Mouse (Mus musculus): ENCODE data around the gene Taf5l. TPM values are rescaled to one million over a fixed set of nuclear protein-coding genes. Genes with fewer than 3 reads are reported as not detected.
"Not testable (repeated sequence)": the region's sequence is repeated elsewhere in the genome, so short reads cannot be mapped to it uniquely, and the experiment has no call there.

The Taf5l gene
- total and polyA plus RNA-seq, 2 experiments from 2014 or later: 21.7 to 42.0 TPM

DNA sequence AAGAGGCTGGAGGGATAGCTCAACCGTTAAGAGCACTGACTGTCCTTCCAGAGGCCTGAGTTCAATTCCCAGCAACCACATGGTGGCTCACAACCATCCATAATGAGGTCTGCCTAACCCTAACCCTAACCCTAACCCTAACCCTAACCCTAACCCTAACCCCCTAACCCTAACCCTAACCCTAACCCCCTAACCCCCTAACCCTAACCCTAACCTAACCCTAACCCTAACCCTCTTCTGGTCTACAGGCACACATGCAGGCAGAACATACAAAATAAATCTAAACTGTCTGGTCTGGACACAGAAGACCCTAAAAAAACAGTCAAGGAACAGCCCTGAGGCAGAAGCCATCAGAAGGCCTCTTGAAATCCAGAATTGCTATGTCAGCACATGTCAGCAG lies 59.8 kb downstream of the Taf5l start:
- WGBS: 65% methylated on average over 1 of the region's 1 CpGs
- H3K36me3 ChIP-seq (ENCODE audit: insufficient read depth, low read length): peaks cover 42% of the 10 kb centered on the region
- ATAC-seq: no peak
- H3K9me3 ChIP-seq (ENCODE audit: low read length): no peaks in the 10 kb centered on the region
- H3K4me2 ChIP-seq (ENCODE audit: low read depth, low read length): no peak overlapping the region
- H3K4me1 ChIP-seq (ENCODE audit: insufficient read depth, low read length): no peaks in the 10 kb centered on the region
- H3K4me3 ChIP-seq (ENCODE audit: low read length): no peak overlapping the region
- H3K27me3 ChIP-seq (ENCODE audit: insufficient read depth, low read length): no peaks in the 10 kb centered on the region
- no peak overlapping the region for H3K9ac ChIP-seq (replicated peaks; ENCODE audit: low read length)
- no peak for DNase-seq (ENCODE audit: low spot score)
- H3K27ac ChIP-seq: no peak overlapping the region
- TF ChIP-seq CTCF (IDR thresholded peaks at IDR 0.05; ENCODE audit: low read depth): no peak

DNA sequence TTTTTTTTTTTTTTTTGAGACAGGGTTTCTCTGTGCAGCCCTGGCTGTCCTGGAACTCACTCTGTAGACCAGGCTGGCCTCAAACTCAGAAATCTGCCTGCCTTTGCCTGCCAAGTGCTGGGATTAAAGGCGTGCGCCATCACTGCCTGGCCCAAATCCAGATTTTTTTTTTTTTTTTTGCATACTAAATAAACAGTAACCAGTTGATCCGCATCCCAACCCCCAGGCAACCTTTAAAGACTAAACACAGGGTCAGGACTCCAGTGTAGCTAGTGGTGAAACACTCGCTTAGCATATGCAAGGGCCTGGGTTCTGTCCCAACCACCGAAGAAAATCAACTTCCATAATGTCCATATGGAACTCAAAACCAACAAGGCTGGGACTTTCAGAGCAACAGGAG lies 60.6 kb downstream of the Taf5l start:
- not testable (repeated sequence) for H3K9ac ChIP-seq (replicated peaks; ENCODE audit: low read length); H3K9me3 ChIP-seq (ENCODE audit: low read length); DNase-seq (ENCODE audit: low spot score); H3K4me3 ChIP-seq (ENCODE audit: low read length); H3K27ac ChIP-seq; H3K4me1 ChIP-seq (ENCODE audit: insufficient read depth, low read length); H3K27me3 ChIP-seq (ENCODE audit: insufficient read depth, low read length); ATAC-seq; H3K4me2 ChIP-seq (ENCODE audit: low read depth, low read length)
- WGBS: 48% methylated on average over 5 of the region's 5 CpGs
- peaks cover 42% of the 10 kb centered on the region for H3K36me3 ChIP-seq (ENCODE audit: insufficient read depth, low read length)

DNA sequence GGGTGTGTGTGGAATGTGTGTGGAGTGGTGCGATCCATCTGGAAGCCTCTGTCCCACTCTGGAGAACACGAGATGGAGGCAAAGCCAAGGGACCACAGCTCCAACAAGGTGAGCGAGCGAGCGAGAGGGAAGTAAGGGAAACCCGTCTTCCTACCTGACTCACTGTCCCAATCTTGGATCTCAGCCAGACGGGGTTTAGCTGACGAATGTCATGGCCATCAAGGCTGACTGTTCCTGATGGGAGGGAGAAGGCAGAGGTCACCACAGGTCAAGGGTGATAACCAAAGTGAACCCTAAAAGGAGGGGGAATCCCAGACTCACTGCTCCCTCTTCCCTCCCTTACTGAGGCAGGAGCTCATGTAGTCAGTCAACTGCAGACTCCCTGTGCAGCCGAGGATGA lies 61.1 kb downstream of the Taf5l start:
- no peak for DNase-seq (ENCODE audit: low spot score)

DNA sequence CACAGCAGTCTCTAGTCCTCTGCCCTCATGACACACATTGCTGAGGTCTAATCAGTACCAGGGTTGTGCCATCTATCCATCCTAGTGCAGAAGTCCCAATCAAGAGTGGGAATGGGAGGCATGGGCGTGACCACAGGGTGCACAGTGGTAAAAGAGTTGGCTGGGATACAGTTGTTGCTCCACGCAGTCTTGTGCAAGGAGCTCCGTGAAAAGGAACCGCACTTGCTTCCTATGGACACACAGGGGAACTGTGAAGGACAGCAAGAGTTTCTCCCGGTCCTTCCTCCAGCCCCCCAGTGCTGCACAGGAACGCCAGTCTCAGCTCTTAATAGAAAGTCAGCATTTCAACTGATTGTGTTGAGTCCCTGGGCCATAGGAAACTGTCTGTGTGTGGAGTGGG lies 61.7 kb downstream of the Taf5l start:
- H3K9ac ChIP-seq (replicated peaks; ENCODE audit: low read length): no peak overlapping the region
- no peak for ATAC-seq
- no peak for DNase-seq (ENCODE audit: low spot score)
- H3K9me3 ChIP-seq (ENCODE audit: low read length): no peaks in the 10 kb centered on the region
- H3K36me3 ChIP-seq (ENCODE audit: insufficient read depth, low read length): peaks cover 41% of the 10 kb centered on the region
- no peak overlapping the region for H3K4me2 ChIP-seq (ENCODE audit: low read depth, low read length)
- no peak overlapping the region for H3K27ac ChIP-seq
- no peaks in the 10 kb centered on the region for H3K4me1 ChIP-seq (ENCODE audit: insufficient read depth, low read length)
- H3K27me3 ChIP-seq (ENCODE audit: insufficient read depth, low read length): no peaks in the 10 kb centered on the region
- TF ChIP-seq CTCF (IDR thresholded peaks at IDR 0.05; ENCODE audit: low read depth): no peak
- WGBS: 92% methylated on average over 6 of the region's 6 CpGs
- H3K4me3 ChIP-seq (ENCODE audit: low read length): no peak overlapping the region

More for the DNA sequence above, 61.1 kb downstream of the Taf5l start:
- Histone ChIP-seq H3K9me3 (ENCODE audit: low read length) (no peaks in the 10 kb centered on the region), H3K9ac (replicated peaks; ENCODE audit: low read length) (no peak overlapping the region), H3K4me2 (ENCODE audit: low read depth, low read length) (no peak overlapping the region), H3K4me3 (ENCODE audit: low read length) (no peak overlapping the region), H3K27me3 (ENCODE audit: insufficient read depth, low read length) (no peaks in the 10 kb centered on the region), H3K36me3 (ENCODE audit: insufficient read depth, low read length) (peaks cover 42% of the 10 kb centered on the region), H3K27ac (no peak overlapping the region), H3K4me1 (ENCODE audit: insufficient read depth, low read length) (no peaks in the 10 kb centered on the region)
- 85% methylated on average over 9 of the region's 9 CpGs for WGBS
- no peak for ATAC-seq
- no peak for TF ChIP-seq CTCF (IDR thresholded peaks at IDR 0.05; ENCODE audit: low read depth)

DNA sequence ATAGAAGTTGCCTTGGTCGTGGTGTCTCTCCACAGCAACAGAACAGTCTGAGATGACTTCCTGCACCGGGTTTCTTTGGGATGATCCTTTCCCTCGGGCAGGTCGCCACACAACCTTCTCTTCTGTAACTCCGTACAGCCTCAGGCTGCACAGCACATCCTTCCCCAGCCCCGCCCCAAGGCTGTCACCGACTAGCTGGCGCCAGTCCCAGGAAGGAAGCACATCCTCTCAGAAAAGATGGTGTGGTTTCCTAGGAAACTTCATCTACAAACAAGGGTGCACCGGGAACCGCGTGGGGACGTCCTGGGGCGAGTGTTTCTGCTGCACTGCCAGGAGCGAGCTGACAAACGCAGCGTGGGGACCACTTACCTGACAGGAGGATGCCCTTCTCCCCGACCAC lies 63.1 kb downstream of the Taf5l start:
- 75% methylated on average over 17 of the region's 17 CpGs for WGBS
- no peak for DNase-seq (ENCODE audit: low spot score)

DNA sequence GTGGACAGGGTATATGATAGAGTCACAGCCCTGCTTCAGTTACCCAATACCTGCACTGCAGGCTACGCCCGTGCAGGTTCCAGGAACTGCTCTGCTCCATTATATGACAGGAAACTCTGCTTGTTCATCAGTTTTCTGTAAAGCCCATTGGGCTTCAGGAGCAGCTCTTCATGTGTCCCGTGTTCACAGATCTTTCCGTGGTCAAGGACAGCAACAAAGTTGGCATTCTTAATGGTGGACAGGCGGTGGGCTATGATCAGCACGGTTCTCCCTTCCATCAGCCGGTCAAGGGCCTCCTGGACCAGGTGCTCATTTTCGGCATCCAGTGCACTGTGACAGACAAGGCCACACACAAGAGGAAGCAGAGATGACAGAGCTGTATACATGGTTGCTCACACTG lies 67.0 kb downstream of the Taf5l start:
- TF ChIP-seq CTCF (IDR thresholded peaks at IDR 0.05; ENCODE audit: low read depth): no peak
- H3K9ac ChIP-seq (replicated peaks; ENCODE audit: low read length): no peak overlapping the region
- ATAC-seq (no peak), DNase-seq (ENCODE audit: low spot score) (no peak)
- no peak overlapping the region for H3K4me3 ChIP-seq (ENCODE audit: low read length)
- no peaks in the 10 kb centered on the region for H3K27me3 ChIP-seq (ENCODE audit: insufficient read depth, low read length)
- H3K4me2 ChIP-seq (ENCODE audit: low read depth, low read length): no peak overlapping the region
- 92% methylated on average over 8 of the region's 8 CpGs for WGBS
- peaks cover 26% of the 10 kb centered on the region for H3K36me3 ChIP-seq (ENCODE audit: insufficient read depth, low read length)
- no peak overlapping the region for H3K27ac ChIP-seq
- H3K4me1 ChIP-seq (ENCODE audit: insufficient read depth, low read length): 0 out of 2 replicates have a peak, but pooled peaks cover 5% of the 10 kb centered on the region
- H3K9me3 ChIP-seq (ENCODE audit: low read length): no peaks in the 10 kb centered on the region

More for the DNA sequence above, 63.1 kb downstream of the Taf5l start:
- no peaks in the 10 kb centered on the region for H3K4me1 ChIP-seq (ENCODE audit: insufficient read depth, low read length)
- no peak overlapping the region for H3K27ac ChIP-seq
- no peak for ATAC-seq
- H3K9ac ChIP-seq (replicated peaks; ENCODE audit: low read length): no peak overlapping the region
- TF ChIP-seq CTCF (IDR thresholded peaks at IDR 0.05; ENCODE audit: low read depth): no peak
- H3K36me3 ChIP-seq (ENCODE audit: insufficient read depth, low read length): peaks cover 43% of the 10 kb centered on the region
- H3K4me2 ChIP-seq (ENCODE audit: low read depth, low read length): no peak overlapping the region
- no peaks in the 10 kb centered on the region for H3K27me3 ChIP-seq (ENCODE audit: insufficient read depth, low read length)
- no peaks in the 10 kb centered on the region for H3K9me3 ChIP-seq (ENCODE audit: low read length)
- H3K4me3 ChIP-seq (ENCODE audit: low read length): no peak overlapping the region

DNA sequence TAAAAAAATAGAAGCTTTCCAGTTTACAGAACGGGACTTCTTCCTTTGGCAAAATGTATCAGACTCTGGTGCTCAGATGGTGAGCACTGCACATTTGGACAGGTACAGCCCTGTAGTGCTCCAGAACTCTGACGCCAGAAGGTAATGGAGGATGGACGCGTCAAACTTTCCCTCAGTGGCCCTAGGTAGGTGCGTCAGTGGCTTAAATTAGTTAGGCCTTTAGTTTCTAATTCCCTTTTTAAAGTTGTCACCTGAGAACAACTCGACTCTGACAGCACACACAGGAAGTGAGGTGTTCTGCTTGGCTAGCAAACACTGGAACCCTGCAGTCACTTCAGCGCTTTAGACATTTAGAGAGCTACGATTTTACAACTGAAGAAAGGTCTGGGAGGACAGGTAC lies 67.5 kb downstream of the Taf5l start:
- Histone ChIP-seq H3K4me3 (ENCODE audit: low read length) (no peak overlapping the region), H3K4me1 (ENCODE audit: insufficient read depth, low read length) (0 out of 2 replicates have a peak, but pooled peaks cover 5% of the 10 kb centered on the region), H3K27me3 (ENCODE audit: insufficient read depth, low read length) (no peaks in the 10 kb centered on the region), H3K4me2 (ENCODE audit: low read depth, low read length) (no peak overlapping the region), H3K9ac (replicated peaks; ENCODE audit: low read length) (no peak overlapping the region), H3K27ac (no peak overlapping the region), H3K36me3 (ENCODE audit: insufficient read depth, low read length) (peaks cover 24% of the 10 kb centered on the region), H3K9me3 (ENCODE audit: low read length) (no peaks in the 10 kb centered on the region)
- no peak for DNase-seq (ENCODE audit: low spot score)
- ATAC-seq: no peak
- 91% methylated on average over 8 of the region's 8 CpGs for WGBS
- TF ChIP-seq CTCF (IDR thresholded peaks at IDR 0.05; ENCODE audit: low read depth): no peak

All from hindbrain, postnatal 0 days (tissue).